Mouse (Mus musculus): ENCODE results near the gene Vps37b. TPM values are rescaled to one million over a fixed set of nuclear protein-coding genes. Genes with fewer than 3 reads are reported as not detected.

Gene Vps37b
- polyA plus RNA-seq, 2 experiments: 29.3 to 44.2 TPM

DNA sequence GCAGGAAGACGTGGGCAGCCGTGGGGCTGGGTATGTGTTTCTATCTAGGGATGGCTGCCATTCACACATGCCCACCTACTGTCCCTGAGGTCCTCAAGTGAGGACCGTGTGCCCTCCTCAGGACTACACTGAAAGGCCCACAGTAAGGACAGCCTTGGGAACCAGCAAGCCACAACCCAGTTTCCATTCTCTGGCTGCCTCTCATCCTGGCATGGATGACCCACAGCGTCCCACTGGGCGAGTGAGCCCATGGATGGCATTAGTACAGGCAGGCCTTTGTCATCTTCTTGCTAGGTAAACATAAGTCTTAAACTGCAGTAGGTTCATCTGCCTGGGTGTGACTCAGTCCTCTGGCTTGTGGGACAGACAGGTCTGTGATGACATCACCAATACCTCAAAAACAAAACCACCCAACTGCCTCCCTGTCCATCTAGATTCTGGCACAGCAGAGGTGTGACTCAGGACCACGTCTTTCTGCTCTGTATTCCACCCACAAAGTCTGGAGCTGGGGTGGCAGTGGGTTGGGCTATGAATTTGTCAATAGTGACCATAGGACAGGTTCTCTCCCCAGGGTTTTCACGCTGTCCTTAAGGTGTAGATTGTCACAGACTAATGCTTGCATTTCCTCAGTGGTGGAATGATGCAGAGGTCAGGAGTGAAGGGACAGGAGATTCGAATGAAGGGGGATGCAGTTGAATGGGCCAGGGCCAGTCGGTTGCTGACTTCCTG, 51.4 kb downstream of the Vps37b start:
- Histone ChIP-seq H3K4me1 (ENCODE audit: control insufficient read depth, insufficient read depth, low read length) (no peaks in the 10 kb centered on the region; the same call in 1 of the 2 replicates), H3K36me3 (ENCODE audit: control insufficient read depth, insufficient read depth, low read length) (no peaks in the 10 kb centered on the region), H3K9me3 (ENCODE audit: control insufficient read depth, low read length) (no peaks in the 10 kb centered on the region), H3K27me3 (ENCODE audit: control insufficient read depth, insufficient read depth, low read length) (no peaks in the 10 kb centered on the region), H3K4me2 (replicated peaks; ENCODE audit: low read depth, low read length, severe bottlenecking) (no peak overlapping the region), H3K4me3 (replicated peaks; ENCODE audit: low read length) (no peak overlapping the region), H3K27ac (replicated peaks; ENCODE audit: low read depth, low read length) (no peak overlapping the region), H3K9ac (ENCODE audit: low read depth, low read length, severe bottlenecking) (no peak overlapping the region)
- TF ChIP-seq POLR2A (IDR thresholded peaks at IDR 0.05; ENCODE audit: borderline replicate concordance, extremely low read depth, insufficient read depth, insufficient read length): no peak
- DNase-seq (ENCODE audit: low spot score) (no peak), ATAC-seq (ENCODE audit: low FRiP score, low read depth) (no peak)
- 74% methylated on average over 9 of the region's 9 CpGs for WGBS

DNA sequence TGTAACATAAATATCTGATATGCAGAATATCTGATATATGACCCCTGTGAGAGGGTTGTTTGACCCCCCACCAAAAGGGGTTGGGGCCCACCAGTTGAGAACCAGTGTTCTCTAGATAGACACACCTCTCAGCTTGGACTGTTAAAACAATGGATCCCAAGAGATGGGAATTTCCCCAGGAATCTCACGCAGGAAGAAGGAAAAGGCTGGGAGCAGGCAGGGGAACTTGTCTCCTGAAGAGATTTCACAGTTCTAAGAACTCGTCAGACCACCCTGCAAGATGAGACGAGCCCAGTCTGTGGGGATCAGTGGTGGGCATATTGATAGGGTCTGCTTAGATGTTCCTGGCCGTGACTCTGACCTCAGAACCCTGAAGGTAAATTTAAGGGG, 52.1 kb downstream of the Vps37b start:
- WGBS: 54% methylated on average over 4 of the region's 4 CpGs
- H3K27ac ChIP-seq (replicated peaks; ENCODE audit: low read depth, low read length): no peak overlapping the region

DNA sequence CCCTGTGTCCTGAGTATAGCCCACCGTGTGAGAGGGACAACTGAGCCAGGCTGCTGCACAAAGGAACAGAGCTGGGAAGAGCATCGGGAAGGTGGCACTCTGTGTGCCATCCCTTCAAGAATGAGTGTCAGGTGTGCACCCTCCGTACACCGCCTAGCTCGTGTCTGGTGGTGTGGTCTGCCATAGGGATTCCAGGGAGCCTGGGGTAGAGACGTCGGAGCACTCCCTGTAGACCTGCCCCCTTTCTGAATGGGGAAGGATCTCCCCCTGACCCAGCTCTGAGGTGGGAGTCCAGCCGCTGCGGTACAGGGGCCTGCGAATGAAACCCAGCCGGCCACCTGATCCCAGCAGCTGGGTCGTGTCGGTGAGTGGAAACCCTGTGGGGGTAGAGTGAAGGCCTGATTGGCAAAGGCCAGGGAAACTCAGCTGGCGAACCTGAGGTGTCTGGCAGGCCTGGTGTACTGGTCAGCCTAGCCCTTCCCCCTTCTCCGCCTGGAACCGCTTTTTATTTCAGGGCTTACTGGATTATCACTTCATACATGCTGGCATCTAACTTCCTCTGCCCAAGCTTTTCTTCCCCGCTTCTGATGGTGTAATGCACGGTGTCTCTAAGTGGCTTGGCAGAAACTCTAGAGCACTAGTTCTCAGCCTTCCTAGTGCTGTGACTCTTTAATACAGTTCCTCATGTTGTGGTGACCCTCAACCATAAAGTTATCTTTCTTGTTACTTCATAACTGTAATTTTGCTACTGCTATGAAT, 52.7 kb downstream of the Vps37b start:
- H3K9ac ChIP-seq (ENCODE audit: low read depth, low read length, severe bottlenecking): no peak overlapping the region
- no peak overlapping the region for H3K4me3 ChIP-seq (replicated peaks; ENCODE audit: low read length)
- 57% methylated on average over 18 of the region's 18 CpGs for WGBS
- no peak overlapping the region for H3K27ac ChIP-seq (replicated peaks; ENCODE audit: low read depth, low read length)
- H3K9me3 ChIP-seq (ENCODE audit: control insufficient read depth, low read length): no peaks in the 10 kb centered on the region
- no peak for DNase-seq (ENCODE audit: low spot score)
- no peaks in the 10 kb centered on the region for H3K27me3 ChIP-seq (ENCODE audit: control insufficient read depth, insufficient read depth, low read length)
- no peak overlapping the region for H3K4me2 ChIP-seq (replicated peaks; ENCODE audit: low read depth, low read length, severe bottlenecking)
- TF ChIP-seq POLR2A (IDR thresholded peaks at IDR 0.05; ENCODE audit: borderline replicate concordance, extremely low read depth, insufficient read depth, insufficient read length): no peak
- ATAC-seq (ENCODE audit: low FRiP score, low read depth): no peak
- H3K36me3 ChIP-seq (ENCODE audit: control insufficient read depth, insufficient read depth, low read length): no peaks in the 10 kb centered on the region
- H3K4me1 ChIP-seq (ENCODE audit: control insufficient read depth, insufficient read depth, low read length): no peaks in the 10 kb centered on the region; the same call in none of the 2 replicates

More for the DNA sequence above, 52.1 kb downstream of the Vps37b start:
- H3K9me3 ChIP-seq (ENCODE audit: control insufficient read depth, low read length): no peaks in the 10 kb centered on the region
- DNase-seq (ENCODE audit: low spot score) (no peak), ATAC-seq (ENCODE audit: low FRiP score, low read depth) (no peak)
- no peaks in the 10 kb centered on the region; the same call in 1 of the 2 replicates for H3K4me1 ChIP-seq (ENCODE audit: control insufficient read depth, insufficient read depth, low read length)
- TF ChIP-seq POLR2A (IDR thresholded peaks at IDR 0.05; ENCODE audit: borderline replicate concordance, extremely low read depth, insufficient read depth, insufficient read length): no peak
- H3K27me3 ChIP-seq (ENCODE audit: control insufficient read depth, insufficient read depth, low read length): no peaks in the 10 kb centered on the region
- no peak overlapping the region for H3K4me3 ChIP-seq (replicated peaks; ENCODE audit: low read length)
- H3K4me2 ChIP-seq (replicated peaks; ENCODE audit: low read depth, low read length, severe bottlenecking): no peak overlapping the region
- H3K36me3 ChIP-seq (ENCODE audit: control insufficient read depth, insufficient read depth, low read length): no peaks in the 10 kb centered on the region
- H3K9ac ChIP-seq (ENCODE audit: low read depth, low read length, severe bottlenecking): no peak overlapping the region

DNA sequence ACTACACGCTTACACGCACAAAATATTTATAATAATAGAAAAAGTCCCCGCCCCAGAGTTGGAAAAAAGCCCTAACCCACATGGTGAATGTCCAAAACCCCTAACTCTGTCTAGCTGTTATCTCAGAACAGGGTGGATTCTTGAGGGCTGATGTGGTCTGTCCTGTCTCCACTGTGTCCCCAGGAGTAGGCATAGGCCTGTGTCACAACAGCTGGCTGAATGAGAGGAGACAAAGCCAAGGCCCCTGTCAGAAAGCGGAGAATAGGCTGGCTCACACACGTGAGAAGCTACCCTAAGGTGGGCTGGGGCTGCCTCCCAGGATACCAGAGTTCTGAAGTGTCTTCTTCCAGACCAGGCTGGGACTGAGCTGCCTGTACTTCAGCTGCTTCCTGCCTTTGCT, 53.9 kb downstream of the Vps37b start:
- H3K4me1 ChIP-seq (ENCODE audit: control insufficient read depth, insufficient read depth, low read length): no peaks in the 10 kb centered on the region; the same call in none of the 2 replicates
- 68% methylated on average over 5 of the region's 5 CpGs for WGBS
- H3K27ac ChIP-seq (replicated peaks; ENCODE audit: low read depth, low read length): no peak overlapping the region
- no peak overlapping the region for H3K9ac ChIP-seq (ENCODE audit: low read depth, low read length, severe bottlenecking)
- H3K4me3 ChIP-seq (replicated peaks; ENCODE audit: low read length): no peak overlapping the region
- TF ChIP-seq POLR2A (IDR thresholded peaks at IDR 0.05; ENCODE audit: borderline replicate concordance, extremely low read depth, insufficient read depth, insufficient read length): no peak
- H3K36me3 ChIP-seq (ENCODE audit: control insufficient read depth, insufficient read depth, low read length): no peaks in the 10 kb centered on the region
- ATAC-seq (ENCODE audit: low FRiP score, low read depth) (no peak), DNase-seq (ENCODE audit: low spot score) (no peak)
- H3K27me3 ChIP-seq (ENCODE audit: control insufficient read depth, insufficient read depth, low read length): no peaks in the 10 kb centered on the region
- no peak overlapping the region for H3K4me2 ChIP-seq (replicated peaks; ENCODE audit: low read depth, low read length, severe bottlenecking)
- no peaks in the 10 kb centered on the region for H3K9me3 ChIP-seq (ENCODE audit: control insufficient read depth, low read length)

DNA sequence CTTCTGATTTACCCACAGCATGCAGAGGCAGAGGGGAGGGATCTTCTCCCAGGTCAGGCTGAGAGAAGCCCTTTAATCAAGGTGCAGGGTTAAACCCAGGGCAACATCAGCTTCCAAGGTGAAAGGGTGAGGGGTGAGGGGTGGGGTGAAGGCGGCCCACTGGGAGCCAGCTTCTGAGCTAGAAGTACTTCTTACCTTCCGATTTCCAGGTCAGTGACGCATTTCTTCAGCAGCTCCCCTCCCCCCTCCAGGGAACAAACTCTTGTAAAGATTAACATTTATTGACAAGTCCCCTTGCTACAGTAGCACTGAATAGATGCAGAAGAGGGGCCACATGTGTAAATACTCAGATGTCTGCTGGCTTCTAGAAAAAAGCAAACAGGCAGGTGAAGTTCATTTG, 54.8 kb downstream of the Vps37b start:
- ATAC-seq (ENCODE audit: low FRiP score, low read depth): no peak
- Histone ChIP-seq H3K4me2 (replicated peaks; ENCODE audit: low read depth, low read length, severe bottlenecking) (no peak overlapping the region), H3K36me3 (ENCODE audit: control insufficient read depth, insufficient read depth, low read length) (no peaks in the 10 kb centered on the region), H3K4me1 (ENCODE audit: control insufficient read depth, insufficient read depth, low read length) (no peaks in the 10 kb centered on the region; the same call in none of the 2 replicates), H3K4me3 (replicated peaks; ENCODE audit: low read length) (no peak overlapping the region), H3K27ac (replicated peaks; ENCODE audit: low read depth, low read length) (no peak overlapping the region), H3K27me3 (ENCODE audit: control insufficient read depth, insufficient read depth, low read length) (no peaks in the 10 kb centered on the region), H3K9me3 (ENCODE audit: control insufficient read depth, low read length) (no peaks in the 10 kb centered on the region), H3K9ac (ENCODE audit: low read depth, low read length, severe bottlenecking) (0 out of 2 replicates have a peak overlapping the region, but pooled peaks have one; percentile 16)
- 23% methylated on average over 3 of the region's 3 CpGs for WGBS
- TF ChIP-seq POLR2A (IDR thresholded peaks at IDR 0.05; ENCODE audit: borderline replicate concordance, extremely low read depth, insufficient read depth, insufficient read length): no peak
- DNase-seq (ENCODE audit: low spot score): no peak
